Mouse (Mus musculus) midbrain, embryonic 14.5 days (tissue): ENCODE results near the gene 4931429L15Rik. TPM values are rescaled to one million over a fixed set of nuclear protein-coding genes. Genes with fewer than 3 reads are reported as not detected.
A peak's percentile ranks its signal among the peaks of the same experiment; 100 is the strongest.

ENCODE experiments used
- ATAC-seq: fragments of 200-750 bp; cut with Nextera tagmentation; 2 replicates; pipeline ENCODE4 v1.8.0; 2017; ENCODE audit warnings: moderate number of reproducible peaks, moderate library complexity; ENCODE audit not compliant: low FRiP score, low TSS enrichment
- DNase-seq: peaks from one replicate; pipeline ENCODE4 v3.0.0-alpha.2; 2015
- H3K27ac ChIP-seq: fragments of 300-500 bp; sonication (generic); replicated peaks from 2 replicates; pipeline ENCODE4 v1.5.1; 2014; ENCODE audit warnings: mild to moderate bottlenecking, low read depth, low read length, moderate library complexity
- H3K27me3 ChIP-seq: fragments of 300-500 bp; sonication (generic); 2 replicates; pipeline ENCODE4 v1.6.1; 2014; ENCODE audit warnings: low read length, control low read depth, mixed read lengths; ENCODE audit not compliant: control insufficient read depth, insufficient read depth
- H3K36me3 ChIP-seq: fragments of 300-500 bp; sonication (generic); 2 replicates; pipeline ENCODE4 v1.6.1; 2014; ENCODE audit warnings: low read length, control low read depth; ENCODE audit not compliant: control insufficient read depth, insufficient read depth
- H3K4me1 ChIP-seq: fragments of 300-500 bp; sonication (generic); 2 replicates; pipeline ENCODE4 v1.6.1; 2014; ENCODE audit warnings: mild to moderate bottlenecking, antibody characterized with exemption, low read length, control low read depth; ENCODE audit not compliant: control insufficient read depth, insufficient read depth
- H3K4me2 ChIP-seq: fragments of 300-500 bp; sonication (generic); 2 replicates; pipeline ENCODE4 v1.6.1; 2014; ENCODE audit warnings: mild to moderate bottlenecking, low read length, moderate library complexity
- H3K4me3 ChIP-seq: fragments of 300-500 bp; sonication (generic); replicated peaks from 2 replicates; pipeline ENCODE4 v1.5.1; 2014; ENCODE audit warnings: low read depth, low read length
- H3K9ac ChIP-seq: fragments of 300-500 bp; sonication (generic); replicated peaks from 2 replicates; pipeline ENCODE4 v1.6.1; 2014; ENCODE audit warnings: mild to moderate bottlenecking, low read length, moderate library complexity
- H3K9me3 ChIP-seq: fragments of 300-500 bp; sonication (generic); 2 replicates; pipeline ENCODE4 v1.6.1; 2016; ENCODE audit warnings: low read length, control low read depth, mixed read lengths; ENCODE audit not compliant: control insufficient read depth
- WGBS: fragments of 180-500 bp; shearing (Covaris S2); extraction: QIAGEN DNeasy Blood & Tissue Kit; methylation state at CpG from one replicate; pipeline ENCODE4 v1.1.7; 2014; 5-methylcytosine and 5-hydroxymethylcytosine counted together
- polyA plus RNA-seq: library from polyadenylated mRNA; unstranded; fragments of >200 nt; fragmentation: Nextera tagmentation; extraction: Ambion mirVana; gene quantifications from 2 replicates; pipeline ENCODE4 v1.2.1, GENCODE M21; 2014

4931429L15Rik gene
- polyA plus RNA-seq, 1 experiment from 2014 or later = not detected

GRCm38 (mm10) chr9:46274494-46274893 is 45.3 kb downstream of the 4931429L15Rik start:
- H3K27me3 ChIP-seq = peaks cover 6% of the 10 kb centered on the region; the same call in 1 of the 2 replicates
- peaks cover 5% of the 10 kb centered on the region for H3K4me1 ChIP-seq
- H3K4me3 ChIP-seq = no peak overlapping the region
- H3K9me3 ChIP-seq = no peaks in the 10 kb centered on the region
- peaks cover 47% of the 10 kb centered on the region for H3K36me3 ChIP-seq
- WGBS = 91% methylated on average over 9 of the region's 9 CpGs
- H3K9ac ChIP-seq = no peak overlapping the region
- DNase-seq (no peak), ATAC-seq (no peak)
- H3K4me2 ChIP-seq = no peak overlapping the region
- no peak overlapping the region for H3K27ac ChIP-seq

- Histone ChIP-seq H3K4me2 (peak within 1 kb of the TSS; percentile 93), H3K4me1 (peaks cover 5% of the 10 kb centered on the region), H3K4me3 (peak within 1 kb of the TSS; percentile 70), H3K9me3 (no peaks in the 10 kb centered on the region), H3K27ac (peak within 1 kb of the TSS; percentile 64; the same call in 1 of the 2 replicates), H3K27me3 (peaks cover 6% of the 10 kb centered on the region; the same call in 1 of the 2 replicates), H3K9ac (peak within 1 kb of the TSS; percentile 60), H3K36me3 (peaks cover 34% of the 10 kb centered on the region)
- ATAC-seq = peak; percentile 95
- 6% methylated on average over 45 of the region's 45 CpGs for WGBS
- DNase-seq = peak; percentile 94
These were observed 46.9 kb downstream of the 4931429L15Rik start, which contains the start of gene Zpr1 for GRCm38 (mm10) chr9:46272677-46273454. Gene Zpr1 (plus strand): TSS chr9:46273064.

- Histone ChIP-seq H3K27ac (no peak overlapping the region), H3K27me3 (peaks cover 6% of the 10 kb centered on the region; the same call in 1 of the 2 replicates), H3K9me3 (no peaks in the 10 kb centered on the region), H3K4me2 (no peak overlapping the region), H3K9ac (no peak overlapping the region), H3K36me3 (peaks cover 26% of the 10 kb centered on the region), H3K4me1 (peaks cover 5% of the 10 kb centered on the region), H3K4me3 (no peak overlapping the region)
- 88% methylated on average over 9 of the region's 9 CpGs for WGBS
- ATAC-seq = no peak
- no peak for DNase-seq
These were observed 47.7 kb downstream of the 4931429L15Rik start for GRCm38 (mm10) chr9:46272070-46272469.

- Histone ChIP-seq H3K27ac (no peak overlapping the region), H3K4me2 (no peak overlapping the region), H3K9me3 (no peaks in the 10 kb centered on the region), H3K4me3 (no peak overlapping the region), H3K27me3 (peaks cover 6% of the 10 kb centered on the region; the same call in 1 of the 2 replicates), H3K36me3 (peaks cover 13% of the 10 kb centered on the region), H3K9ac (no peak overlapping the region), H3K4me1 (peaks cover 5% of the 10 kb centered on the region)
- WGBS = 96% methylated on average over 4 of the region's 4 CpGs
- DNase-seq = no peak
- no peak for ATAC-seq
These were observed 49.0 kb downstream of the 4931429L15Rik start for GRCm38 (mm10) chr9:46270782-46271181.

- 85% methylated on average over 5 of the region's 5 CpGs for WGBS
These were observed 50.7 kb downstream of the 4931429L15Rik start for GRCm38 (mm10) chr9:46269125-46269524.

GRCm38 (mm10) chr9:46268343-46268873 is 51.4 kb downstream of the 4931429L15Rik start, which contains the start of gene Apoa5:
Gene Apoa5 (plus strand): TSS chr9:46268633.
- DNase-seq = no peak
- WGBS = 58% methylated on average over 7 of the region's 7 CpGs
- no peak within 1 kb of the TSS for H3K27ac ChIP-seq
- H3K27me3 ChIP-seq = peaks cover 6% of the 10 kb centered on the region; the same call in 1 of the 2 replicates
- no peak within 1 kb of the TSS for H3K4me3 ChIP-seq
- H3K9me3 ChIP-seq = no peaks in the 10 kb centered on the region
- no peak for ATAC-seq
- no peaks in the 10 kb centered on the region for H3K36me3 ChIP-seq
- no peaks in the 10 kb centered on the region for H3K4me1 ChIP-seq
- H3K4me2 ChIP-seq = no peak within 1 kb of the TSS
- H3K9ac ChIP-seq = no peak within 1 kb of the TSS

More at GRCm38 (mm10) chr9:46269125-46269524, 50.7 kb downstream of the 4931429L15Rik start:
- H3K27ac ChIP-seq = no peak overlapping the region
- H3K27me3 ChIP-seq = peaks cover 6% of the 10 kb centered on the region; the same call in 1 of the 2 replicates
- no peak overlapping the region for H3K9ac ChIP-seq
- ATAC-seq (no peak), DNase-seq (no peak)
- no peak overlapping the region for H3K4me3 ChIP-seq
- no peaks in the 10 kb centered on the region for H3K9me3 ChIP-seq
- H3K4me2 ChIP-seq = no peak overlapping the region
- peaks cover 5% of the 10 kb centered on the region for H3K4me1 ChIP-seq
- H3K36me3 ChIP-seq = no peaks in the 10 kb centered on the region

- WGBS = 84% methylated on average over 7 of the region's 7 CpGs
- Histone ChIP-seq H3K4me2 (no peak overlapping the region), H3K36me3 (no peaks in the 10 kb centered on the region), H3K4me3 (no peak overlapping the region), H3K27ac (no peak overlapping the region), H3K27me3 (no peaks in the 10 kb centered on the region; the same call in 1 of the 2 replicates), H3K9ac (no peak overlapping the region), H3K4me1 (no peaks in the 10 kb centered on the region), H3K9me3 (no peaks in the 10 kb centered on the region)
- no peak for DNase-seq
- ATAC-seq = no peak
These were observed 58.7 kb downstream of the 4931429L15Rik start for GRCm38 (mm10) chr9:46261131-46261530.

- no peaks in the 10 kb centered on the region; the same call in 1 of the 2 replicates for H3K27me3 ChIP-seq
- no peak overlapping the region for H3K4me2 ChIP-seq
- ATAC-seq (no peak), DNase-seq (no peak)
- no peaks in the 10 kb centered on the region for H3K4me1 ChIP-seq
- H3K27ac ChIP-seq = no peak overlapping the region
- 90% methylated on average over 6 of the region's 6 CpGs for WGBS
- H3K36me3 ChIP-seq = no peaks in the 10 kb centered on the region
- no peak overlapping the region for H3K9ac ChIP-seq
- H3K4me3 ChIP-seq = no peak overlapping the region
- no peaks in the 10 kb centered on the region for H3K9me3 ChIP-seq
These were observed 60.7 kb downstream of the 4931429L15Rik start for GRCm38 (mm10) chr9:46259111-46259510.
